Mouse (Mus musculus): ENCODE results near the gene Zfp746.

- TF ChIP-seq POLR2A (IDR thresholded peaks at IDR 0.05; ENCODE audit: low read depth, low read length), result no peak
- no peak for TF ChIP-seq CTCF (IDR thresholded peaks at IDR 0.05; ENCODE audit: extremely low read depth, insufficient read length, insufficient replicate concordance, low read depth, low read length)
Measured at GRCm38 (mm10) chr6:48116036-48116435, 29.6 kb upstream of the Zfp746 start.
